9 mouse cellular contexts compared by ENCODE assay signal in the genomic region with DNA sequence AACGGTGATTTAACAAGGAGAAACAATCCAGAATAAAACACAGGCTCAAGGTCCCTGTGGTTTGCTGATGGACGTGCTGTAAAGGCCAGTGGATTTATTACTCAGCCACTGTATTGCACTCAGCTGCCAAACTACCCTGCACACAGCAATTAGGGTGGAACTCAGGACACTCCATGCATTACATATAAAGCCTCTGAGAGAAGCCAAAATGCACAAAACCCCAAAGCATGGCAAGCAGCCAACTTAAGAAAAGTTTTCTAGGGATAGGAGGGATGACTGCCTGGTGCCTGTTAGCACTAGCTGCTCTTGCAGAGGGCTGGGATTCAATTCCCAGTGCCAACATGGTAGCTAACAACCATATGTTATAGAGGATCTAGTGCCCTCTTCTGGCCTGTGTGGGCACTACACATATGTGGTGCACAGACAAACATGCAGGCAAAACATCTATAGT. TPM values are rescaled to one million over a fixed set of nuclear protein-coding genes. Genes with fewer than 3 reads are reported as not detected.
DNase-seq lines count a peak whose midpoint lies in the region; ATAC-seq lines count a peak whose summit lies in the region.
"Had no signal": no experiment of that assay in that cellular context is flagged by ENCODE, and none has a peak within 500 bp of the region (broad histone marks: within the 10 kb centered on the region; RNA-seq: fewer than 3 reads in every experiment).

No protein-coding gene starts in this region.

- no peaks in the 10 kb centered on the region for H3K27me3 ChIP-seq in embryonic facial prominence, embryonic 13.5 days
- no peaks in the 10 kb centered on the region for H3K27me3 ChIP-seq in liver, embryonic 16.5 days (ENCODE audit: control insufficient read depth, insufficient read depth, low read depth, low read length)
- H3K27me3 ChIP-seq in midbrain, embryonic 14.5 days (ENCODE audit: control insufficient read depth, insufficient read depth, low read length) = no peaks in the 10 kb centered on the region

- H3K27ac ChIP-seq in embryonic facial prominence, embryonic 13.5 days = peak overlapping the region; percentile 82; the same call in 1 of the 2 replicates
- H3K27ac ChIP-seq in liver, embryonic 16.5 days (ENCODE audit: low read length) = 0 out of 2 replicates have a peak overlapping the region, but pooled peaks have one; percentile 25
- no peak overlapping the region for H3K27ac ChIP-seq in midbrain, embryonic 14.5 days (replicated peaks; ENCODE audit: low read depth, low read length)

- no peak for ATAC-seq in CD4-positive, CD25-positive, alpha-beta regulatory T cell, adult 4 months
- no peak for ATAC-seq in embryonic facial prominence, embryonic 13.5 days (ENCODE audit: insufficient number of reproducible peaks, insufficient read depth, low FRiP score, low TSS enrichment, low read depth)
- no peak for ATAC-seq in liver, embryonic 16.5 days (ENCODE audit: low read depth)
- no peak for ATAC-seq in midbrain, embryonic 14.5 days (ENCODE audit: low FRiP score, low TSS enrichment)

- WGBS in embryonic facial prominence, embryonic 13.5 days = 59% methylated on average over 2 of the region's 2 CpGs
- 81% methylated on average over 2 of the region's 2 CpGs for WGBS in liver, embryonic 16.5 days (ENCODE audit: insufficient replicate concordance)
- WGBS in midbrain, embryonic 14.5 days = 89% methylated on average over 2 of the region's 2 CpGs

- peaks cover 53% of the 10 kb centered on the region for H3K4me1 ChIP-seq in embryonic facial prominence, embryonic 13.5 days
- H3K4me1 ChIP-seq in liver, embryonic 16.5 days (ENCODE audit: control insufficient read depth, low read depth, low read length) = peaks cover 13% of the 10 kb centered on the region
- H3K4me1 ChIP-seq in midbrain, embryonic 14.5 days (ENCODE audit: control insufficient read depth, insufficient read depth, low read length) = peaks cover 34% of the 10 kb centered on the region

- H3K9me3 ChIP-seq in embryonic facial prominence, embryonic 13.5 days = no peaks in the 10 kb centered on the region
- H3K9me3 ChIP-seq in liver, embryonic 16.5 days (replicated peaks; ENCODE audit: control insufficient read depth, low read length) = 0 out of 2 replicates have a peak, but pooled peaks cover 2% of the 10 kb centered on the region
- no peaks in the 10 kb centered on the region for H3K9me3 ChIP-seq in midbrain, embryonic 14.5 days (ENCODE audit: control insufficient read depth, low read length)

- H3K4me3 ChIP-seq in embryonic facial prominence, embryonic 13.5 days = no peak overlapping the region
- H3K4me3 ChIP-seq in liver, embryonic 16.5 days (ENCODE audit: low read depth, low read length) = no peak overlapping the region
- no peak overlapping the region for H3K4me3 ChIP-seq in midbrain, embryonic 14.5 days (replicated peaks; ENCODE audit: low read depth, low read length)

- DNase-seq in CD4-positive, CD25-positive, alpha-beta regulatory T cell, adult 2 months (ENCODE audit: low read depth, low spot score) = peak; percentile 71
- peak; percentile 66 to 68 for DNase-seq in B cell, adult 2 months
- no peak for DNase-seq in left cerebral cortex, adult 18-20 months (ENCODE audit: low spot score in 2 of 2)
- no peak for DNase-seq in frontal cortex, postnatal 36 days (ENCODE audit: low spot score in 2 of 2)
- no peak for DNase-seq in midbrain, embryonic 14.5 days

- no peak overlapping the region for H3K4me2 ChIP-seq in embryonic facial prominence, embryonic 13.5 days
- no peak overlapping the region for H3K4me2 ChIP-seq in liver, embryonic 16.5 days (ENCODE audit: low read depth, low read length)
- no peak overlapping the region for H3K4me2 ChIP-seq in midbrain, embryonic 14.5 days (ENCODE audit: low read length)

- no peaks in the 10 kb centered on the region for H3K36me3 ChIP-seq in embryonic facial prominence, embryonic 13.5 days
- H3K36me3 ChIP-seq in liver, embryonic 16.5 days (ENCODE audit: control insufficient read depth, insufficient read depth) = no peaks in the 10 kb centered on the region
- no peaks in the 10 kb centered on the region for H3K36me3 ChIP-seq in midbrain, embryonic 14.5 days (ENCODE audit: control insufficient read depth, insufficient read depth, low read length)

- no peak overlapping the region for H3K9ac ChIP-seq in embryonic facial prominence, embryonic 13.5 days
- H3K9ac ChIP-seq in liver, embryonic 16.5 days (ENCODE audit: low read depth, low read length) = no peak overlapping the region
- H3K9ac ChIP-seq in midbrain, embryonic 14.5 days (replicated peaks; ENCODE audit: low read length) = no peak overlapping the region

RNA-seq across cellular contexts. Expression of gene Tom1l2, which starts 45.3 kb away (rescaled TPM):
- polyA plus RNA-seq in CD4-positive, CD25-positive, alpha-beta regulatory T cell, adult 4 months (2017; shearing (Covaris generic)) = 10 to 100 TPM; 29.4 to 56.3 TPM
- polyA plus RNA-seq in embryonic facial prominence, embryonic 13.5 days (2015; fragmentation: Nextera tagmentation; extraction: Ambion mirVana) = 27.8 and 29.5 TPM in 2 replicates
- polyA plus RNA-seq in liver, embryonic 16.5 days (2015; fragmentation: Nextera tagmentation; extraction: Ambion mirVana) = 5.7 and 6.8 TPM in 2 replicates
- total RNA-seq in left cerebral cortex, adult 18-20 months (2021) = 100 to 1,000 TPM; 218 to 221 TPM
- 48.5 and 50.9 TPM in 2 replicates for polyA plus RNA-seq in midbrain, embryonic 14.5 days (2014; fragmentation: Nextera tagmentation; extraction: Ambion mirVana)

RNA-seq across cellular contexts. Expression of gene Drc3, which starts 45.7 kb away (rescaled TPM):
- polyA plus RNA-seq in CD4-positive, CD25-positive, alpha-beta regulatory T cell, adult 4 months (2017; shearing (Covaris generic)) = under 1 TPM; 0.23 to 0.53 TPM
- polyA plus RNA-seq in embryonic facial prominence, embryonic 13.5 days (2015; fragmentation: Nextera tagmentation; extraction: Ambion mirVana) = 2.4 and 2.7 TPM in 2 replicates
- polyA plus RNA-seq in liver, embryonic 16.5 days (2015; fragmentation: Nextera tagmentation; extraction: Ambion mirVana) = 0.39 and 0.50 TPM in 2 replicates
- total RNA-seq in left cerebral cortex, adult 18-20 months (2021) = 10 to 100 TPM; 10.4 to 11.8 TPM
- 5.3 and 6.1 TPM in 2 replicates for polyA plus RNA-seq in midbrain, embryonic 14.5 days (2014; fragmentation: Nextera tagmentation; extraction: Ambion mirVana)
- polyA plus RNA-seq: C2C12 had no signal

Comparison
In these comparisons a context has a peak if more than half of its experiments do, and no peak if none do; other contexts are left out.
1. DNase-seq: peak in CD4-positive, CD25-positive, alpha-beta regulatory T cell, adult 2 months (single experiment) and B cell, adult 2 months (2 of 2); none in left cerebral cortex, adult 18-20 months (0 of 2), frontal cortex, postnatal 36 days (0 of 2) and midbrain, embryonic 14.5 days (single experiment).